In genomic region chr1:75381482-75382355, GRCm38 (mm10) we compare ENCODE assay signal across 8 mouse cellular contexts. TPM values are rescaled to one million over a fixed set of nuclear protein-coding genes. Genes with fewer than 3 reads are reported as not detected.
A peak's percentile ranks its signal among the peaks of the same experiment; 100 is the strongest.
DNase-seq lines count a peak whose midpoint lies in the region; ATAC-seq and TF ChIP-seq lines count a peak whose summit lies in the region.

No protein-coding gene starts in this region.

- TF ChIP-seq CTCF in heart, adult 2 months (IDR thresholded peaks at IDR 0.05) = 0 out of 2 replicates have a peak, but pooled peaks have one; percentile 15
- no peak for TF ChIP-seq CTCF in ES-Bruce4 (IDR thresholded peaks at IDR 0.05; ENCODE audit: low read depth, low read length)

- peak overlapping the region; percentile 66 for H3K27ac ChIP-seq in heart, adult 2 months
- H3K27ac ChIP-seq in ES-Bruce4 (ENCODE audit: insufficient read depth, low read length) = 0 out of 2 replicates have a peak overlapping the region, but pooled peaks have one; percentile 2
- H3K27ac ChIP-seq in heart, embryonic 12.5 days (ENCODE audit: poor library complexity, severe bottlenecking) = peak overlapping the region; percentile 90
- peak overlapping the region; percentile 90 for H3K27ac ChIP-seq in limb, embryonic 10.5 days

- no peaks in the 10 kb centered on the region for H3K79me2 ChIP-seq in heart, adult 2 months (replicated peaks; ENCODE audit: control insufficient read depth, insufficient read depth, low read length)

- peak overlapping the region; percentile 49 for H3K4me3 ChIP-seq in heart, adult 2 months
- peak overlapping the region; percentile 76 for H3K4me3 ChIP-seq in ES-Bruce4 (ENCODE audit: low read depth, low read length)
- peak overlapping the region; percentile 85 for H3K4me3 ChIP-seq in heart, embryonic 12.5 days
- H3K4me3 ChIP-seq in limb, embryonic 10.5 days = peak overlapping the region; percentile 86

- peak; percentile 59 for ATAC-seq in heart, embryonic 12.5 days (ENCODE audit: insufficient number of reproducible peaks, low FRiP score)

- H3K36me3 ChIP-seq in heart, adult 2 months (ENCODE audit: control insufficient read depth, insufficient read depth, low read length) = no peaks in the 10 kb centered on the region
- no peaks in the 10 kb centered on the region for H3K36me3 ChIP-seq in ES-Bruce4 (ENCODE audit: control insufficient read depth, insufficient read depth, low read length, poor library complexity, severe bottlenecking)
- H3K36me3 ChIP-seq in heart, embryonic 12.5 days = peaks cover 16% of the 10 kb centered on the region
- H3K36me3 ChIP-seq in limb, embryonic 10.5 days = peaks cover 12% of the 10 kb centered on the region

- H3K27me3 ChIP-seq in heart, adult 2 months (ENCODE audit: control insufficient read depth, insufficient read depth, low read length) = no peaks in the 10 kb centered on the region
- no peaks in the 10 kb centered on the region for H3K27me3 ChIP-seq in ES-Bruce4 (ENCODE audit: control insufficient read depth, insufficient read depth, low read length, poor library complexity, severe bottlenecking)
- H3K27me3 ChIP-seq in heart, embryonic 12.5 days (replicated peaks) = peaks cover 5% of the 10 kb centered on the region; the same call in 1 of the 2 replicates
- H3K27me3 ChIP-seq in limb, embryonic 10.5 days (ENCODE audit: low read depth, poor library complexity, severe bottlenecking) = peaks cover 49% of the 10 kb centered on the region

- H3K9me3 ChIP-seq in ES-Bruce4 (replicated peaks; ENCODE audit: control insufficient read depth, insufficient read depth, low read length, poor library complexity, severe bottlenecking) = no peaks in the 10 kb centered on the region
- no peaks in the 10 kb centered on the region for H3K9me3 ChIP-seq in heart, embryonic 12.5 days (replicated peaks)
- H3K9me3 ChIP-seq in limb, embryonic 10.5 days (replicated peaks) = no peaks in the 10 kb centered on the region

- peak; percentile 53 to 60 for DNase-seq in heart, adult 2 months
- no peak for DNase-seq in heart, postnatal 25 days (ENCODE audit: low spot score)
- DNase-seq in cerebellum, adult 9-11 months = peak; percentile 85
- DNase-seq in limb, embryonic 10.5 days (ENCODE audit: low spot score) = peak; percentile 83
- DNase-seq in neural tube, embryonic 10.5 days (ENCODE audit: extremely low spot score, low spot score) = peak; percentile 69
- no peak for DNase-seq in natural killer cell, adult 2 months (ENCODE audit: low spot score in 2 of 2)

- no peak for TF ChIP-seq POLR2A in heart, adult 2 months (IDR thresholded peaks at IDR 0.05; ENCODE audit: insufficient read depth, low read depth, low read length)
- no peak for TF ChIP-seq POLR2A in ES-Bruce4 (IDR thresholded peaks at IDR 0.05; ENCODE audit: insufficient read depth, low read length)

- H3K4me2 ChIP-seq in heart, embryonic 12.5 days = peak overlapping the region; percentile 96

- H3K9ac ChIP-seq in heart, adult 2 months (ENCODE audit: low read depth, low read length) = peak overlapping the region; percentile 73
- peak overlapping the region; percentile 62 for H3K9ac ChIP-seq in ES-Bruce4 (ENCODE audit: low read depth, poor library complexity, severe bottlenecking)
- H3K9ac ChIP-seq in heart, embryonic 12.5 days = peak overlapping the region; percentile 94

- no peaks in the 10 kb centered on the region; the same call in 1 of the 2 replicates for H3K4me1 ChIP-seq in heart, adult 2 months (ENCODE audit: control insufficient read depth, insufficient read depth, low read length)
- H3K4me1 ChIP-seq in ES-Bruce4 (ENCODE audit: control insufficient read depth, insufficient read depth, low read length) = no peaks in the 10 kb centered on the region
- H3K4me1 ChIP-seq in heart, embryonic 12.5 days (replicated peaks) = peaks cover 78% of the 10 kb centered on the region
- H3K4me1 ChIP-seq in limb, embryonic 10.5 days = peaks cover 69% of the 10 kb centered on the region

- no peak for TF ChIP-seq EP300 in heart, adult 2 months (IDR thresholded peaks at IDR 0.05; ENCODE audit: insufficient read depth, low read depth, low read length)
- TF ChIP-seq EP300 in ES-Bruce4 (IDR thresholded peaks at IDR 0.05; ENCODE audit: insufficient read depth, low read depth, low read length) = no peak

- WGBS in heart, adult 2 months = 7% methylated on average over 44 of the region's 60 CpGs
- 4% methylated on average over 45 of the region's 60 CpGs for WGBS in heart, embryonic 12.5 days
- 3% methylated on average over 42 of the region's 60 CpGs for WGBS in limb, embryonic 10.5 days

- intact Hi-C loops in heart, adult 2 months (cut with DNase I) = no loop called here
- intact Hi-C loops in heart, postnatal 25 days (cut with DNase I) = no loop called here

RNA-seq across cellular contexts. Expression of gene Speg, which starts 6.6 kb away (rescaled TPM):
- 100 to 1,000 TPM; 131 to 135 TPM for total RNA-seq in heart, adult 2 months (2021)
- polyA plus RNA-seq in heart, adult 2 months (2012; rRNA removed) = 94.0 and 109 TPM in 2 replicates
- 100 to 1,000 TPM; 141 to 144 TPM for total RNA-seq in heart, postnatal 25 days (2021)
- 18.0 and 19.8 TPM in 2 replicates for polyA plus RNA-seq in ES-Bruce4 (2011; ENCODE audit: insufficient read depth, insufficient read length, low read depth, missing spikeins)
- polyA plus RNA-seq in heart, embryonic 12.5 days (2016; fragmentation: Nextera tagmentation; extraction: Ambion mirVana) = 61.5 and 67.4 TPM in 2 replicates
- 45.7 and 49.6 TPM in 2 replicates for polyA plus RNA-seq in limb, embryonic 10.5 days (2016; fragmentation: Nextera tagmentation; extraction: Ambion mirVana)

RNA-seq across cellular contexts. Expression of gene Des, which starts 21.6 kb away (rescaled TPM):
- 1,000 to 10,000 TPM; 1,224 to 1,521 TPM for total RNA-seq in heart, adult 2 months (2021)
- 719 and 781 TPM in 2 replicates for polyA plus RNA-seq in heart, adult 2 months (2012; rRNA removed)
- total RNA-seq in heart, postnatal 25 days (2021) = 1,000 to 10,000 TPM; 1,261 to 1,294 TPM
- 18.2 and 23.3 TPM in 2 replicates for polyA plus RNA-seq in ES-Bruce4 (2011; ENCODE audit: insufficient read depth, insufficient read length, low read depth, missing spikeins)
- 500 and 521 TPM in 2 replicates for polyA plus RNA-seq in heart, embryonic 12.5 days (2016; fragmentation: Nextera tagmentation; extraction: Ambion mirVana)
- polyA plus RNA-seq in limb, embryonic 10.5 days (2016; fragmentation: Nextera tagmentation; extraction: Ambion mirVana) = 6.2 and 7.8 TPM in 2 replicates

RNA-seq across cellular contexts. Expression of gene Gmppa, which starts 54.0 kb away (rescaled TPM):
- 10 to 100 TPM; 38.9 to 39.9 TPM for total RNA-seq in heart, adult 2 months (2021)
- 91.3 and 94.6 TPM in 2 replicates for polyA plus RNA-seq in heart, adult 2 months (2012; rRNA removed)
- total RNA-seq in heart, postnatal 25 days (2021) = 10 to 100 TPM; 36.6 to 37.3 TPM
- 35.2 and 36.5 TPM in 2 replicates for polyA plus RNA-seq in ES-Bruce4 (2011; ENCODE audit: insufficient read depth, insufficient read length, low read depth, missing spikeins)
- polyA plus RNA-seq in heart, embryonic 12.5 days (2016; fragmentation: Nextera tagmentation; extraction: Ambion mirVana) = 67.7 and 69.1 TPM in 2 replicates
- polyA plus RNA-seq in limb, embryonic 10.5 days (2016; fragmentation: Nextera tagmentation; extraction: Ambion mirVana) = 50.4 and 61.7 TPM in 2 replicates

Comparison
In these comparisons a context has a peak if more than half of its experiments do, and no peak if none do; other contexts are left out.
1. DNase-seq: peak in heart, adult 2 months (2 of 2), cerebellum, adult 9-11 months (single experiment), limb, embryonic 10.5 days (single experiment) and neural tube, embryonic 10.5 days (single experiment); none in heart, postnatal 25 days (single experiment) and natural killer cell, adult 2 months (0 of 2).
2. H3K27ac ChIP-seq: peak in every context shown above with its lines; median percentile 90 in heart, embryonic 12.5 days; 90 in limb, embryonic 10.5 days; 66 in heart, adult 2 months; 2 in ES-Bruce4.
3. RNA of gene Des, which starts 21.6 kb away (polyA plus RNA-seq): 719 to 781 TPM in heart, adult 2 months and 500 to 521 TPM in heart, embryonic 12.5 days; 18.2 to 23.3 TPM in ES-Bruce4 and 6.2 to 7.8 TPM in limb, embryonic 10.5 days; every median in the first group is over 10 times any median in the second.
4. Peak in every context shown above with its lines, with median percentiles within 50 percentile points of each other: H3K4me3 ChIP-seq and H3K9ac ChIP-seq.